Mouse (Mus musculus) limb, embryonic 11.5 days (tissue): Measurements from ENCODE around the gene Ltb. TPM values are rescaled to one million over a fixed set of nuclear protein-coding genes. Genes with fewer than 3 reads are reported as not detected.

Experiments used
- ATAC-seq: fragments of 200-750 bp; cut with Nextera tagmentation; 2 replicates; pipeline ENCODE4 v1.8.0; 2017; ENCODE audit warnings: low read depth; ENCODE audit not compliant: insufficient number of reproducible peaks, low FRiP score, low TSS enrichment
- DNase-seq: peaks from one replicate; pipeline ENCODE4 v3.0.0-alpha.2; 2015; ENCODE audit warnings: low spot score
- H3K27ac ChIP-seq: fragments of 300-500 bp; sonication (generic); replicated peaks from 2 replicates; pipeline ENCODE4 v1.5.1; 2014; ENCODE audit warnings: low read depth, mild to moderate bottlenecking, low read length
- H3K27me3 ChIP-seq: fragments of 300-500 bp; sonication (generic); 2 replicates; pipeline ENCODE4 v1.6.1; 2014; ENCODE audit warnings: mild to moderate bottlenecking, low read length, mixed read lengths; ENCODE audit not compliant: control insufficient read depth, insufficient read depth
- H3K36me3 ChIP-seq: fragments of 300-500 bp; sonication (generic); 2 replicates; pipeline ENCODE4 v1.6.1; 2014; ENCODE audit warnings: mild to moderate bottlenecking, low read length, moderate library complexity, mixed read lengths; ENCODE audit not compliant: control insufficient read depth, insufficient read depth
- H3K4me1 ChIP-seq: fragments of 300-500 bp; sonication (generic); 2 replicates; pipeline ENCODE4 v1.6.1; 2014; ENCODE audit warnings: low read length, mixed read lengths; ENCODE audit not compliant: control insufficient read depth, insufficient read depth
- H3K4me2 ChIP-seq: fragments of 300-500 bp; sonication (generic); 2 replicates; pipeline ENCODE4 v1.6.1; 2014; ENCODE audit warnings: low read depth, mild to moderate bottlenecking, moderate library complexity; ENCODE audit not compliant: severe bottlenecking
- H3K4me3 ChIP-seq: fragments of 300-500 bp; sonication (generic); 2 replicates; pipeline ENCODE4 v1.5.1; 2014; ENCODE audit warnings: low read depth, low read length
- H3K9ac ChIP-seq: fragments of 300-500 bp; sonication (generic); 2 replicates; pipeline ENCODE4 v1.6.1; 2014; ENCODE audit warnings: mild to moderate bottlenecking, low read length
- H3K9me3 ChIP-seq: fragments of 300-500 bp; sonication (generic); 2 replicates; pipeline ENCODE4 v1.6.1; 2016; ENCODE audit warnings: low read length; ENCODE audit not compliant: control insufficient read depth
- WGBS: fragments of 180-500 bp; shearing (Covaris S2); extraction: QIAGEN DNeasy Blood & Tissue Kit; methylation state at CpG from one replicate; pipeline ENCODE4 v1.1.7; 2014; 5-methylcytosine and 5-hydroxymethylcytosine counted together
- polyA plus RNA-seq: library from polyadenylated mRNA; unstranded; fragments of >200 nt; fragmentation: Nextera tagmentation; extraction: Ambion mirVana; gene quantifications from 2 replicates; pipeline ENCODE4 v1.2.1, GENCODE M21; 2014

Gene Ltb
- 0.45 and 0.54 TPM in 2 replicates for polyA plus RNA-seq

DNA sequence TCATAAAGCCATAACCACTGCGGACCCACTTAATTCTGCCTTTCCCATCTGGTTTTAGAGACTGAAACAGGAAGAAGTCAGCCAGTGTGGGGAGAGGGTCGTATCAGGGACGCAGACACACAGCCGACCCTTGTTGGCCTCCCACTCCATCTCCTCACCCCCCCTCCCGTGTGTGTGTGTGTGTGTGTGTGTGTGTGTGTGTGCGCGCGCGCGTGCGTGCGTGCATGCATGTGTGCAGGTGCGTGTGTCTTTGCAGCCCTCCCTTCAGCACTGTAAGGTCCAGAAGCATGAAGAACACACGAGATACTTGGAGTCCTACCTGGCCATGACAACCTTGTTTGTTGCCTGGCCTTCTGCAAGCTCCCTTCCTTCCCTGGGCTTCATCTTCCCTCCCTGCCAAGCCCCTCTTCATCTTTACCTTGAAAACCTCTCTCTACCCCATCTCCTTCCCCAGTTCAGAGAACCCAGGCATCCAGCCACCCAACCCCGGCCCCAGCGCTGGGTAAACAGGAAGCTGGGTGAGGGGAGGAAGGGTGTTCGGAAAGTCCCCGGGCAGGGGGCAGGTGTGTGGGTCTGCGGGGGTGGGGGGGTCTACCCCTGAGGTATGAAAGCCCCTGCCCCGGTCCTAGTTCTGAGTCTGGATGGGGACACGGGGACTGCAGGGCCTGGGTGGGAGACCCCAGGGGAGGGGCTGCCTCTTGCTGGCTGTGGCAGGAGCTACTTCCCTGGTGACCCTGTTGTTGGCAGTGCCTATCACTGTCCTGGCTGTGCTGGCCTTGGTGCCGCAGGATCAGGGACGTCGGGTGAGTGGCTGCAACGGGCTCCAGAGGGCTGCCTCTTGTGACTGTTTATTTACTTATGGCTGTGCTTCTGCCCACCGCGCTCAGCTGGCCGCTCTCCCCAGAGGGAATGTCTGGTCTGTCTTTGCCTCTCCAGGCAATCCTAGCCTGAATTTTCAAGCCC is at the start of gene Ltb:
Gene Ltb (plus strand): TSS at position 559 of the 963 bp plus-strand sequence.
- ATAC-seq (no peak), DNase-seq (no peak)
- Histone ChIP-seq H3K4me2 (no peak within 1 kb of the TSS), H3K4me3 (peak within 1 kb of the TSS; percentile 34; the same call in 1 of the 2 replicates), H3K27ac (no peak within 1 kb of the TSS), H3K9me3 (no peaks in the 10 kb centered on the region), H3K9ac (no peak within 1 kb of the TSS), H3K27me3 (peaks cover 30% of the 10 kb centered on the region), H3K4me1 (peaks cover 6% of the 10 kb centered on the region; the same call in 1 of the 2 replicates), H3K36me3 (no peaks in the 10 kb centered on the region)
- WGBS, result 63% methylated on average over 28 of the region's 28 CpGs

DNA sequence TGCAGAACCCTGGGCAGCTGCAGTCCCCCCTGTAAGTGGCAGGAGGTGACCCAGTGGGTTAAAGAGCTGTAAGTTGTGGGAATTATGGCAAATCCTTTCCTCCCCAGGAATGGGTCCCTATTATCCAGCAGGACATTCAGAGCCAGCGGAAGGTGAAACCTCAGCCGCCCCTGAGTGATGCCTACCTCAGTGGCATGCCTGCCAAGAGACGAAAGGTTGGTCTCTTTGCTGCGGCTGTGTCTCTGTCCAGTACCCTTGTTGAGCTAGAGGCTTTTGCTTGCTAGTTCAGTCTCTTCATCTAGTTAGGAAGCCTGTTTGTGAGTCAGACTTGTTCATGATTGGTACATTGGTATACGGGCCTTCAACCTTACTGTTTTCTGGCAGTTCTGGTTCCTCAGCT is 48.1 kb upstream of the Ltb start:
- no peak overlapping the region for H3K4me3 ChIP-seq
- no peak overlapping the region for H3K9ac ChIP-seq
- no peaks in the 10 kb centered on the region for H3K4me1 ChIP-seq
- no peak overlapping the region for H3K4me2 ChIP-seq
- no peaks in the 10 kb centered on the region for H3K27me3 ChIP-seq
- H3K27ac ChIP-seq, result no peak overlapping the region
- 92% methylated on average over 5 of the region's 5 CpGs for WGBS
- no peak for ATAC-seq
- H3K36me3 ChIP-seq, result peaks cover 69% of the 10 kb centered on the region
- no peak for DNase-seq
- no peaks in the 10 kb centered on the region; the same call in 1 of the 2 replicates for H3K9me3 ChIP-seq

GRCm38 (mm10) chr17:35147348-35147747 is 46.9 kb upstream of the Ltb start:
- Histone ChIP-seq H3K9me3 (no peaks in the 10 kb centered on the region; the same call in 1 of the 2 replicates), H3K27me3 (no peaks in the 10 kb centered on the region), H3K4me3 (no peak overlapping the region), H3K27ac (no peak overlapping the region), H3K4me1 (no peaks in the 10 kb centered on the region), H3K9ac (no peak overlapping the region), H3K4me2 (no peak overlapping the region), H3K36me3 (peaks cover 64% of the 10 kb centered on the region)
- no peak for ATAC-seq
- peak; percentile 50 for DNase-seq
- 43% methylated on average over 3 of the region's 3 CpGs for WGBS

GRCm38 (mm10) chr17:35147922-35148639 is 46.2 kb upstream of the Ltb start:
- no peak for ATAC-seq
- Histone ChIP-seq H3K9me3 (no peaks in the 10 kb centered on the region; the same call in 1 of the 2 replicates), H3K4me1 (no peaks in the 10 kb centered on the region), H3K27me3 (no peaks in the 10 kb centered on the region), H3K27ac (no peak overlapping the region), H3K4me3 (no peak overlapping the region), H3K36me3 (peaks cover 64% of the 10 kb centered on the region), H3K9ac (no peak overlapping the region), H3K4me2 (no peak overlapping the region)
- WGBS, result 75% methylated on average over 5 of the region's 5 CpGs
- no peak for DNase-seq

DNA sequence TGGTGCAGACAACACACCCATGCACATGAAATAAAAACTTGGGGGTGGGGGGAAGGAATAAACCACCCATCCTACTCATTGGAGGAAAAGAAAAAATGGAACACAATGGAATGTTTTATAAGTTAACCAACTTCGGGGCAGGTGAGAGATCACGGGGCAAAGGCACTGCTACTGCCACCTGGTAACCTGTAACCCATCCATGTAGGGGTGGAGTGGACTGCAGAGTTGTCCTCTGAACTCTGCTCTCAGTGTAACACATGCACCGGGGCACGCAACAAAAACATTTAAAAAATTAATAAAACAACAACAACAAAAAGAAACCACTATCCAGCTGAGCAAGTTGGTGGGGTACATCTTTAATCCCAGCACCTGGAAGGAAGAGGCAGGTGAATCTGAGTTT is 42.1 kb upstream of the Ltb start:
- DNase-seq, result no peak
- Histone ChIP-seq H3K9me3 (no peaks in the 10 kb centered on the region), H3K27ac (no peak overlapping the region), H3K36me3 (peaks cover 70% of the 10 kb centered on the region), H3K9ac (no peak overlapping the region), H3K4me1 (no peaks in the 10 kb centered on the region), H3K4me2 (no peak overlapping the region), H3K4me3 (no peak overlapping the region), H3K27me3 (no peaks in the 10 kb centered on the region)
- ATAC-seq, result no peak
- WGBS, result 94% methylated on average over 4 of the region's 4 CpGs

DNA sequence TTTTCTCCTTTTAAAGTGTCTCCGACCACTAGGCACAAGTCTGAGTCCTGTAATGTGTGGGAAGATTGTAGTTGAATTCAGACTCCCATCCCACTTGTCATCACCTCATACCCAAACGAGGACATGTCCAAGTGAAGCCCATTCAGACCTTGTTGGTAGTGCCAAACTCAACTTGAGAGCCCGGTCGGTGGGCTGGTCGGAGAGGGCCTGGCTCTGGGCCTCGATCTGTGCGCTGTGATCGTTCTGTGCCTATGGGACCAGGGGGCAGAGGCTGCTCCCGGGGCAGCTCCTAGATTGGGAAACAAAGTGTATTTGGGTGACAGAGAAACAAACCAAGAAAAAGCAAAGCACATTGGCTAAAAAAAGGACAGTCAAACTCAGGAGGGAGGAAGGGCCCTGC is 41.2 kb upstream of the Ltb start:
- no peak for DNase-seq
- H3K4me2 ChIP-seq, result no peak overlapping the region
- H3K9me3 ChIP-seq, result no peaks in the 10 kb centered on the region
- no peak overlapping the region for H3K9ac ChIP-seq
- H3K4me1 ChIP-seq, result no peaks in the 10 kb centered on the region
- WGBS, result 93% methylated on average over 9 of the region's 9 CpGs
- no peak overlapping the region for H3K27ac ChIP-seq
- no peak overlapping the region for H3K4me3 ChIP-seq
- peaks cover 77% of the 10 kb centered on the region for H3K36me3 ChIP-seq
- no peak for ATAC-seq
- H3K27me3 ChIP-seq, result no peaks in the 10 kb centered on the region

DNA sequence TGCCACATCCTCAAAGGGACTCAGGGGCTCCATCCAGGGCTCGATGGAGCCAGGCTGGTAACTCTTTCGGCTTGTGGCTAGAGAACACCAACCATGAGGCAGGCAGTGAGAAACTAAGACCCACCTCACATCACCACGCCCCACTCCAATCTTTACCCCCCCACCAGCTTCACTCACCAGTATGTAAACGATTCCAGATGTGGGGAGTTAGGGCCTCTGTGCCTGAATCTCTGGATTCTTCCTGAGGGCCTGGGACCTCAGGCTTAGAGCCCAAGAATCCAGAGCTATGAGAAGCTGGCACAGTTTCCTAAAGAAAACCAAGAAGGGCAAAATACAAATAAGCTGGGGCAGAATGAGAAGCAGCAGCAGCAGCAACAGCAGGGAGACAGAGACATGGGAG is 40.3 kb upstream of the Ltb start:
- Histone ChIP-seq H3K27ac (no peak overlapping the region), H3K4me2 (no peak overlapping the region), H3K4me3 (no peak overlapping the region), H3K27me3 (no peaks in the 10 kb centered on the region), H3K36me3 (peaks cover 85% of the 10 kb centered on the region), H3K9ac (no peak overlapping the region), H3K4me1 (no peaks in the 10 kb centered on the region), H3K9me3 (no peaks in the 10 kb centered on the region)
- no peak for ATAC-seq
- WGBS, result 74% methylated on average over 4 of the region's 4 CpGs
- no peak for DNase-seq

GRCm38 (mm10) chr17:35154616-35155015 is 39.6 kb upstream of the Ltb start:
- Histone ChIP-seq H3K4me2 (no peak overlapping the region), H3K9ac (no peak overlapping the region), H3K27ac (no peak overlapping the region)

More at GRCm38 (mm10) chr17:35154616-35155015, 39.6 kb upstream of the Ltb start:
- no peak for DNase-seq
- Histone ChIP-seq H3K36me3 (peaks cover 87% of the 10 kb centered on the region), H3K9me3 (no peaks in the 10 kb centered on the region), H3K27me3 (no peaks in the 10 kb centered on the region), H3K4me1 (no peaks in the 10 kb centered on the region), H3K4me3 (no peak overlapping the region)
- 90% methylated on average over 7 of the region's 7 CpGs for WGBS
- no peak for ATAC-seq
